Mouse (Mus musculus) liver, embryonic 14.5 days (tissue): ENCODE measurements around the gene Sesn1. TPM values are rescaled to one million over a fixed set of nuclear protein-coding genes. Genes with fewer than 3 reads are reported as not detected.

Experiments
- ATAC-seq: fragments of 200-750 bp; cut with Nextera tagmentation; 2 replicates; pipeline ENCODE4 v1.8.0; 2017; ENCODE audit warnings: moderate number of reproducible peaks, mild to moderate bottlenecking, moderate library complexity; ENCODE audit not compliant: insufficient read depth
- DNase-seq, 3 experiments: peaks; one replicate each; pipeline ENCODE4 v3.0.0-alpha.2; 2012 to 2013; ENCODE audit warnings: low read depth in 3 of 3, low spot score in 3 of 3
- H3K27ac ChIP-seq: fragments of 300-500 bp; sonication (generic); 2 replicates; pipeline ENCODE4 v1.5.1; 2014; ENCODE audit warnings: moderate library complexity, mild to moderate bottlenecking, control low read depth, inconsistent platforms
- H3K27me3 ChIP-seq: fragments of 300-500 bp; sonication (generic); 2 replicates; pipeline ENCODE4 v1.6.1; 2014; ENCODE audit warnings: mild to moderate bottlenecking, low read length, moderate library complexity; ENCODE audit not compliant: control insufficient read depth, insufficient read depth
- H3K36me3 ChIP-seq: fragments of 300-500 bp; sonication (generic); replicated peaks from 2 replicates; pipeline ENCODE4 v1.6.1; 2014; ENCODE audit warnings: low read depth; ENCODE audit not compliant: control insufficient read depth, insufficient read depth
- H3K4me1 ChIP-seq, 2 experiments: fragments of 200-500 bp in 1 of 2; fragments of 300-500 bp in 1 of 2; sonication (generic) in 1 of 2; replicated peaks; 2 replicates each; pipeline ENCODE4 v1.6.1; 2012 to 2014; ENCODE audit warnings: antibody characterized with exemption in 1 of 2, inconsistent platforms in 1 of 2, low read length in 1 of 2; ENCODE audit not compliant: control insufficient read depth in 2 of 2, insufficient read depth in 2 of 2
- H3K4me2 ChIP-seq: fragments of 300-500 bp; sonication (generic); 2 replicates; pipeline ENCODE4 v1.6.1; 2014; ENCODE audit warnings: low read depth, mild to moderate bottlenecking, control low read depth, moderate library complexity
- H3K4me3 ChIP-seq, 2 experiments: fragments of 200-500 bp in 1 of 2; fragments of 300-500 bp in 1 of 2; sonication (generic) in 1 of 2; 2 replicates each; pipeline ENCODE4 v1.5.1; 2012 to 2014; ENCODE audit warnings: low read depth in 2 of 2, low read length in 2 of 2, mild to moderate bottlenecking in 2 of 2, control low read depth in 1 of 2, inconsistent platforms in 1 of 2, moderate library complexity in 1 of 2; ENCODE audit not compliant: insufficient read depth in 1 of 2
- H3K9ac ChIP-seq: fragments of 300-500 bp; sonication (generic); replicated peaks from 2 replicates; pipeline ENCODE4 v1.6.1; 2014; ENCODE audit warnings: mild to moderate bottlenecking, control low read depth, moderate library complexity
- H3K9me3 ChIP-seq: fragments of 300-500 bp; sonication (generic); 2 replicates; pipeline ENCODE4 v1.6.1; 2016; ENCODE audit warnings: low read length, mixed read lengths; ENCODE audit not compliant: control insufficient read depth
- CTCF ChIP-seq: IDR thresholded peaks from 2 replicates; pipeline ENCODE4 v1.5.1; 2016; ENCODE audit warnings: antibody characterized with exemption, low read depth, control low read depth
- EP300 ChIP-seq: IDR thresholded peaks from 2 replicates; pipeline ENCODE4 v1.6.1; 2016; ENCODE audit warnings: antibody characterized with exemption, low read depth
- WGBS: fragments of 180-500 bp; shearing (Covaris S2); extraction: QIAGEN DNeasy Blood & Tissue Kit; methylation state at CpG from one replicate; pipeline ENCODE4 v1.1.7; 2014; ENCODE audit not compliant: insufficient replicate concordance; 5-methylcytosine and 5-hydroxymethylcytosine counted together
- polyA plus RNA-seq, 2 experiments: library from polyadenylated mRNA; depleted of rRNA in 1 of 2; stranded (reverse) in 1 of 2; unstranded in 1 of 2; fragments of >200 nt; fragmentation: Nextera tagmentation in 1 of 2; extraction: Ambion mirVana in 1 of 2; gene quantifications; 2 replicates each; pipeline versions ENCODE4 v1.2.1 to v1.2.3; 2012 to 2014

The Sesn1 gene
- polyA plus RNA-seq, 2 experiments = 15.2 to 19.2 TPM

GRCm38 (mm10) chr10:41933536-41933935, 123.8 kb downstream of the Sesn1 start:
- no peak for ATAC-seq

GRCm38 (mm10) chr10:41934633-41935475, 125.1 kb downstream of the Sesn1 start:
- H3K4me1 ChIP-seq = peaks cover 0 to 8% of the 10 kb centered on the region in 2 experiments; a peak in 2 of 4 replicates
- H3K9ac ChIP-seq = no peak overlapping the region
- no peaks in the 10 kb centered on the region for H3K9me3 ChIP-seq
- H3K4me2 ChIP-seq = no peak overlapping the region
- no peak overlapping the region for H3K4me3 ChIP-seq
- DNase-seq = no peak
- no peak for ATAC-seq
- TF ChIP-seq CTCF (no peak), EP300 (no peak)
- 22% methylated on average over 21 of the region's 21 CpGs for WGBS
- H3K27ac ChIP-seq = no peak overlapping the region
- H3K36me3 ChIP-seq = no peaks in the 10 kb centered on the region
- no peaks in the 10 kb centered on the region; the same call in 1 of the 2 replicates for H3K27me3 ChIP-seq

More at GRCm38 (mm10) chr10:41933536-41933935, 123.8 kb downstream of the Sesn1 start:
- H3K9me3 ChIP-seq = no peaks in the 10 kb centered on the region
- no peaks in the 10 kb centered on the region; the same call in 1 of the 2 replicates for H3K27me3 ChIP-seq
- H3K4me1 ChIP-seq = peaks cover 0 to 8% of the 10 kb centered on the region in 2 experiments; a peak in 2 of 4 replicates
- no peak overlapping the region for H3K27ac ChIP-seq
- 40% methylated on average over 6 of the region's 6 CpGs for WGBS
- peak; percentile 39 to 48 (median 45) for DNase-seq
- H3K4me2 ChIP-seq = no peak overlapping the region
- H3K4me3 ChIP-seq = no peak overlapping the region
- H3K36me3 ChIP-seq = no peaks in the 10 kb centered on the region
- H3K9ac ChIP-seq = no peak overlapping the region
- TF ChIP-seq EP300 (no peak), CTCF (peak; percentile 95)

- no peaks in the 10 kb centered on the region; the same call in 1 of the 2 replicates for H3K27me3 ChIP-seq
- no peak overlapping the region for H3K9ac ChIP-seq
- H3K4me1 ChIP-seq = peaks cover 0 to 8% of the 10 kb centered on the region in 2 experiments; a peak in 2 of 4 replicates
- no peak overlapping the region for H3K27ac ChIP-seq
- H3K4me2 ChIP-seq = no peak overlapping the region
- TF ChIP-seq CTCF (no peak), EP300 (no peak)
- ATAC-seq (no peak), DNase-seq (no peak)
- H3K36me3 ChIP-seq = no peaks in the 10 kb centered on the region
- no peaks in the 10 kb centered on the region for H3K9me3 ChIP-seq
- H3K4me3 ChIP-seq = no peak overlapping the region
Observed at GRCm38 (mm10) chr10:41935476-41935829, 125.7 kb downstream of the Sesn1 start.

- Histone ChIP-seq H3K9me3 (no peaks in the 10 kb centered on the region), H3K4me3 (no peak overlapping the region), H3K4me1 (peaks cover 0 to 8% of the 10 kb centered on the region in 2 experiments; a peak in 2 of 4 replicates), H3K4me2 (no peak overlapping the region), H3K27me3 (no peaks in the 10 kb centered on the region; the same call in 1 of the 2 replicates), H3K36me3 (no peaks in the 10 kb centered on the region), H3K9ac (no peak overlapping the region), H3K27ac (no peak overlapping the region)
- no peak for TF ChIP-seq EP300
- ATAC-seq = no peak
- 51% methylated on average over 4 of the region's 4 CpGs for WGBS
- no peak for DNase-seq
Observed at GRCm38 (mm10) chr10:41936100-41936499, 126.4 kb downstream of the Sesn1 start.

GRCm38 (mm10) chr10:41937176-41937575, 127.4 kb downstream of the Sesn1 start:
- ATAC-seq (no peak), DNase-seq (no peak)
- Histone ChIP-seq H3K36me3 (no peaks in the 10 kb centered on the region), H3K27me3 (no peaks in the 10 kb centered on the region; the same call in 1 of the 2 replicates), H3K4me2 (no peak overlapping the region), H3K9me3 (no peaks in the 10 kb centered on the region), H3K4me1 (peaks cover 0 to 8% of the 10 kb centered on the region in 2 experiments; a peak in 2 of 4 replicates), H3K9ac (no peak overlapping the region), H3K4me3 (no peak overlapping the region), H3K27ac (no peak overlapping the region)
- no peak for TF ChIP-seq CTCF
- no peak for TF ChIP-seq EP300
- WGBS = 8% methylated on average over 4 of the region's 4 CpGs
